Mouse (Mus musculus): ENCODE measurements around the gene Ppie. TPM values are rescaled to one million over a fixed set of nuclear protein-coding genes. Genes with fewer than 3 reads are reported as not detected.
"Not testable (repeated sequence)": the region's sequence is repeated elsewhere in the genome, so short reads cannot be mapped to it uniquely, and the experiment has no call there.

Ppie gene
- 10 to 100 TPM; 20.2 to 24.4 TPM for total RNA-seq (2021)

DNA sequence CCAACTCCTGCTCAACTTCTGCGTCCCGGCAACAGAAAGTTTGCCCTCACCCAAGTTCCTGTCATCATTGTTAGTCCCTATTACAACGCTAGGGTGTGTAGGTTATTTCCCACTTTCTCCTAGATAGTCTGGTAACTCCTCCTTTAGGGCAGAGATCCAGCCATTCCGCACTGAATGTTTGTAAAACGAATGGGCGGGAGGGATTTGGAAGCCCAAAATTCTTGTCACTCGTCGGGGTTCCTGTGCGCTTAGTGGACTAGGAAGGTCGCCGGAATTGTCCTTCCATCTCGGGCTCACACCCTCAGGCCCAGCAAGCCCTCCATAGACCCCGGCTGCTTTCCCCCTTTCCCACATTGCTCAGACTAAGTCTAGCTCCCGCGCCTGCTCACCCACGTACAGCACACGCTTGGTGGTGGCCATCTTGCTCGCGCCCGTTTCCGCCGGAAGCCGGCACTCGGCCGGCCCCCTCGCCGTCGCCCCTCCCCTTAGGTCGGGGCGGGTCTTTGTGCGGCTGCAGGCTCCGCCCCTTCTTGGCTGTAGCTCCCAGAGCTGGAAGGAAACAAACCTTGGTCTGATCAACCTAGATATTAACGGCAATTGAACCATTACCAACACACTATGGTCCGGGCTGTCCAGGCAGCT, at the start of gene Ppie:
TSS of gene Ppie (minus strand) at position 439 of the 642 bp plus-strand sequence.
- DNase-seq (ENCODE audit: low spot score): peak; percentile 42

DNA sequence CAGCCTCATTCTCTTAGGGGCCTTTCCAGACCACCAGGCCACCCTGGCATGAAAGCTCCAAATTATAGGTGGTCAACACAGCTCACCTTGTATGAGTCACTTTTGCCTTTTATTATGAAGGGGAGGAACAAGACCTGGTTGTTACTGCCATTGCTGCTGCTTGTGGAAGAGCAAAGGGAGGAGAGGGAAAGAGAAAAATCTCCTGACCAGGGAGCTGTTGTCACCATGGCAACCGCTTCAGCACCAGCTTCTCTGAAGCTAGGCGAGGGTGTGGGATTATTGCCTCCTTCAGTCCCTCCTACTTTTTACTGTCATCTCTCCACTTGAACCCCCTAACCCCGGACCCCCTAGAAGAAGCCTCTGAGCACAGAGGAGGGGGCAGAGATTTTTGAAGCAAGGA, 45.1 kb upstream of the Ppie start:
- no peak for DNase-seq (ENCODE audit: low spot score)

More for the DNA sequence above, at the start of gene Ppie:
- intact Hi-C loops (cut with DNase I): no loop called here

GRCm38 (mm10) chr4:123183239-123184056, 43.7 kb upstream of the Ppie start:
- intact Hi-C loops (cut with DNase I): no loop called here
- DNase-seq (ENCODE audit: low spot score): peak; percentile 35

More for the DNA sequence above, 45.1 kb upstream of the Ppie start:
- intact Hi-C loops (cut with DNase I): no loop called here

GRCm38 (mm10) chr4:123182328-123183238, 42.8 kb upstream of the Ppie start, which contains the start of gene Hpcal4:
Gene Hpcal4, plus strand, starts transcription at chr4:123183227.
- no peak for DNase-seq (ENCODE audit: low spot score)
- intact Hi-C loops (cut with DNase I): no loop called here

- DNase-seq (ENCODE audit: low spot score): no peak
- intact Hi-C loops (cut with DNase I): no loop called here
Observed at GRCm38 (mm10) chr4:123171811-123172210, 32.1 kb upstream of the Ppie start.

- no peak for DNase-seq (ENCODE audit: low spot score)
Observed at GRCm38 (mm10) chr4:123164157-123164556, 24.4 kb upstream of the Ppie start.

GRCm38 (mm10) chr4:123162305-123162917, 22.7 kb upstream of the Ppie start:
- DNase-seq (ENCODE audit: low spot score): no peak
- intact Hi-C loops (cut with DNase I): no loop called here

More at GRCm38 (mm10) chr4:123164157-123164556, 24.4 kb upstream of the Ppie start:
- intact Hi-C loops (cut with DNase I): no loop called here

- intact Hi-C loops (cut with DNase I); DNase-seq (ENCODE audit: low spot score): not testable (repeated sequence)
Observed at GRCm38 (mm10) chr4:123161251-123161650, 21.5 kb upstream of the Ppie start.

DNA sequence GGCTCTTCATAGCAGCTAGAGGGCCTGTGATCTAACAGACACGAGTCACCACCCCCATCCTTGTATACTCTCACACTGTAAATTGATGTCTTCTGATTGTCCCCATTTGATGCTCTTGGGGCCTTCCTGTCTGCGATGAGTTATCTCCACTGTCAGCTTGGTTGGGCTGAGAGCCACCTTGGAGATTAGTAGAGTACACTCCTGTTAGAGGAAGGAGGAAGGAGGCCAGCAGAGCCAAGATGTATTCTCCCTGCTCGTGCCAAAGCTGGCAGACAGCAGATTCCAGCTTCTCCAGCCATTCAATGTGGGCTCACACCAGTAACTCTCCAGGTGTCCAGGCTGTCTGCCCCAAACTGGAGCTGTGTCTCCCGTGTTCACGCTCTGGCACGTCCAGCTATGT, 20.8 kb upstream of the Ppie start:
- intact Hi-C loops (cut with DNase I): no loop called here
- no peak for DNase-seq (ENCODE audit: low spot score)

GRCm38 (mm10) chr4:123155840-123156239, 16.1 kb upstream of the Ppie start:
- intact Hi-C loops (cut with DNase I): loop anchor here (1.0 to 5.0 kb wide), 3 partner anchors 44 to 99 kb away; no protein-coding TSS in a partner anchor
- DNase-seq (ENCODE audit: low spot score): no peak

- intact Hi-C loops (cut with DNase I): loop anchor here (1.0 to 5.0 kb wide), 3 partner anchors 45 to 99 kb away; no protein-coding TSS in a partner anchor
- DNase-seq (ENCODE audit: low spot score): no peak
Observed at GRCm38 (mm10) chr4:123155427-123155826, 15.7 kb upstream of the Ppie start.

GRCm38 (mm10) chr4:123155004-123155403, 15.3 kb upstream of the Ppie start:
- intact Hi-C loops (cut with DNase I): loop anchor here (1.0 to 5.0 kb wide), 3 partner anchors 45 to 100 kb away; no protein-coding TSS in a partner anchor
- DNase-seq (ENCODE audit: low spot score): no peak

GRCm38 (mm10) chr4:123152976-123153375, 13.2 kb upstream of the Ppie start:
- intact Hi-C loops (cut with DNase I): no loop called here

DNA sequence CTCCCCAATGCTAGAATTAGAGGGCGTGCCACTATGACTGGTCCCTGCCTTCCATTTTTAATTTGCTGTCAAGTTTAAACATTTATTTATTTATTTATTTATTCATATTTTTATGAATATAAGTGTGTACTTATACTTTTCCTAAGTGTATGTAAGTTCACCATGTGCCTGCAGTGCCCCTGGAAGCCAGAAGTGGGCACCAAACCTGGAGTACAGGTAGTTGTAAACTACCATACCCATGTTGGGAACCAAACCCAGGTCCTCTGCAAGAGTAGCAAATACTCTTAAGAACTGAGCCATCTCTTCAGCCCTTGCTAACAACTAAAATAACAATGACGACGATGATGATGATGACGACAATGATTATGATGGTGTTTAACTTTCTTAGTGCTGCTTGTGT, 12.3 kb upstream of the Ppie start:
- DNase-seq (ENCODE audit: low spot score): no peak
- intact Hi-C loops (cut with DNase I): no loop called here

More at GRCm38 (mm10) chr4:123152976-123153375, 13.2 kb upstream of the Ppie start:
- no peak for DNase-seq (ENCODE audit: low spot score)

GRCm38 (mm10) chr4:123147446-123148150, 7.8 kb upstream of the Ppie start:
- intact Hi-C loops (cut with DNase I): no loop called here
- DNase-seq (ENCODE audit: low spot score): no peak

- intact Hi-C loops (cut with DNase I): no loop called here
- no peak for DNase-seq (ENCODE audit: low spot score)
Observed at GRCm38 (mm10) chr4:123137551-123137950, 2.2 kb downstream of the Ppie start.

DNA sequence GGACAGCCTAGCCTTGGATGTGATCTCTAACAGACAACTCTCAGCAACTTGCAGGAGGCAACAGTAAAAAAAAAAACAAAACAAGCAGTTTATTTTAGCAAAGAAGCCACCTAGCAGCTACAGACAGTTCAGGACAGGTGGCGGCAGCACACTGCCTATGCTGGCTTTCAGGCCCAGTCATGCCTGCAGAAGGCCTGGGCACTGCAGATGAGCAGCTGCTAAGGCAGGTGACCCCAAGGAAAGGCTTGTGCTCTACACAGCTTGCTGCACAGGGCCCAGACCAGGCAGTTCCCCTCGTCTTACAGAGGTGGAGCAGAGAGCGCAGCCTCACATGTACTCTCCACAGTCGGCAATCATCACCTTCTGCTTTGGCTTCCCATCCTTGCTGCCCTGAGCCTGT, 12.7 kb downstream of the Ppie start:
- intact Hi-C loops (cut with DNase I): no loop called here
- DNase-seq (ENCODE audit: low spot score): no peak

- DNase-seq (ENCODE audit: low spot score): no peak
- intact Hi-C loops (cut with DNase I): no loop called here
Observed at GRCm38 (mm10) chr4:123126626-123127025, 13.1 kb downstream of the Ppie start.

GRCm38 (mm10) chr4:123121286-123121685, 18.5 kb downstream of the Ppie start:
- DNase-seq (ENCODE audit: low spot score): no peak
- intact Hi-C loops (cut with DNase I): no loop called here

All from heart, postnatal 25 days (tissue).